ENCODE assay signal across 8 mouse cellular contexts in genomic region chr1:82554443-82554850, GRCm38 (mm10). TPM values are rescaled to one million over a fixed set of nuclear protein-coding genes. Genes with fewer than 3 reads are reported as not detected.
DNase-seq lines count a peak whose midpoint lies in the region; ATAC-seq and TF ChIP-seq lines count a peak whose summit lies in the region.

No protein-coding gene starts in this region.

- H3K4me3 ChIP-seq in testis, adult 2 months (ENCODE audit: control insufficient read depth, low read depth, low read length) = no peak overlapping the region
- H3K4me3 ChIP-seq in heart, embryonic 13.5 days = peak overlapping the region; percentile 17

- WGBS in heart, embryonic 13.5 days = 6% methylated on average over 6 of the region's 6 CpGs
- 25% methylated on average over 6 of the region's 6 CpGs for WGBS in large intestine, adult 2 months

- H3K36me3 ChIP-seq in testis, adult 2 months (ENCODE audit: control insufficient read depth, insufficient read depth, low read length) = no peaks in the 10 kb centered on the region
- H3K36me3 ChIP-seq in heart, embryonic 13.5 days = no peaks in the 10 kb centered on the region

- H3K9me3 ChIP-seq in heart, embryonic 13.5 days = no peaks in the 10 kb centered on the region

- H3K4me1 ChIP-seq in testis, adult 2 months (ENCODE audit: control insufficient read depth, insufficient read depth, low read length) = no peaks in the 10 kb centered on the region
- H3K4me1 ChIP-seq in heart, embryonic 13.5 days = peaks cover 8% of the 10 kb centered on the region

- H3K9ac ChIP-seq in heart, embryonic 13.5 days = 0 out of 2 replicates have a peak overlapping the region, but pooled peaks have one; percentile 17

- 0 out of 2 replicates have a peak overlapping the region, but pooled peaks have one; percentile 23 for H3K27ac ChIP-seq in testis, adult 2 months (ENCODE audit: control insufficient read depth, insufficient read depth, low read depth, low read length)
- H3K27ac ChIP-seq in heart, embryonic 13.5 days (replicated peaks) = no peak overlapping the region

- no peak for ATAC-seq in heart, embryonic 13.5 days (ENCODE audit: extremely low read depth, insufficient number of reproducible peaks, low FRiP score, low TSS enrichment)

- peak overlapping the region; percentile 51 for H3K4me2 ChIP-seq in heart, embryonic 13.5 days

- TF ChIP-seq POLR2A in testis, adult 2 months (IDR thresholded peaks at IDR 0.05; ENCODE audit: control insufficient read depth, low read depth, low read length) = no peak

- DNase-seq in testis, postnatal 14 days (ENCODE audit: low spot score) = no peak
- peak; percentile 16 for DNase-seq in cerebellum, adult 9-10 months
- DNase-seq in large intestine, adult 2 months (ENCODE audit: low read depth, low spot score) = peak; percentile 3
- DNase-seq in naive thymus-derived CD4-positive, alpha-beta T cell, adult 2 months (ENCODE audit: low read depth) = peak; percentile 34
- DNase-seq in T-cell, adult 2 months (ENCODE audit: low spot score) = no peak
- DNase-seq in spleen, postnatal 4 days (ENCODE audit: low spot score in 2 of 2) = no peak

- peak; percentile 54; the same call in 1 of the 2 replicates for TF ChIP-seq CTCF in testis, adult 2 months (IDR thresholded peaks at IDR 0.05; ENCODE audit: control insufficient read depth, insufficient read depth, insufficient replicate concordance, low read depth, low read length)

- H3K27me3 ChIP-seq in testis, adult 2 months (ENCODE audit: control insufficient read depth, insufficient read depth, low read length) = no peaks in the 10 kb centered on the region
- H3K27me3 ChIP-seq in heart, embryonic 13.5 days (replicated peaks) = peaks cover 31% of the 10 kb centered on the region

RNA-seq across cellular contexts. Expression of gene Col4a4, which starts 32.2 kb away (rescaled TPM):
- polyA plus RNA-seq in testis, adult 2 months (2012; rRNA removed) = 4.0 and 5.4 TPM in 2 replicates
- polyA plus RNA-seq in heart, embryonic 13.5 days (2015; fragmentation: Nextera tagmentation; extraction: Ambion mirVana) = 0.55 and 1.1 TPM in 2 replicates
- 0.05 and 0.12 TPM in 2 replicates for polyA plus RNA-seq in large intestine, adult 2 months (2012; rRNA removed)

RNA-seq across cellular contexts. Expression of gene Col4a3, which starts 32.3 kb away (rescaled TPM):
- 5.3 and 7.9 TPM in 2 replicates for polyA plus RNA-seq in testis, adult 2 months (2012; rRNA removed)
- 0.41 and 0.46 TPM in 2 replicates for polyA plus RNA-seq in heart, embryonic 13.5 days (2015; fragmentation: Nextera tagmentation; extraction: Ambion mirVana)
- 0.06 and 0.74 TPM in 2 replicates for polyA plus RNA-seq in large intestine, adult 2 months (2012; rRNA removed)

Comparison
In these comparisons a context has a peak if more than half of its experiments do, and no peak if none do; other contexts are left out.
1. DNase-seq: peak in cerebellum, adult 9-10 months (single experiment), large intestine, adult 2 months (single experiment) and naive thymus-derived CD4-positive, alpha-beta T cell, adult 2 months (single experiment); none in testis, postnatal 14 days (single experiment), T-cell, adult 2 months (single experiment) and spleen, postnatal 4 days (0 of 2).